Mouse (Mus musculus): ENCODE data around the gene Pdgfc. TPM values are rescaled to one million over a fixed set of nuclear protein-coding genes. Genes with fewer than 3 reads are reported as not detected.

The Pdgfc gene
- polyA plus RNA-seq, 1 experiment, result 2.5 TPM

GRCm38 (mm10) chr3:81022845-81023244 lies 13.4 kb upstream of the Pdgfc start:
- H3K27ac ChIP-seq (ENCODE audit: insufficient read depth, low read depth, low read length), result no peak overlapping the region
- TF ChIP-seq POLR2A (IDR thresholded peaks at IDR 0.05; ENCODE audit: low read depth, low read length) (no peak), CTCF (IDR thresholded peaks at IDR 0.05; ENCODE audit: extremely low read depth, insufficient read length, insufficient replicate concordance, low read depth, low read length) (no peak)
- 78% methylated on average over 1 of the region's 1 CpGs for WGBS
- H3K27me3 ChIP-seq (ENCODE audit: control insufficient read depth, insufficient read depth, low read length), result no peaks in the 10 kb centered on the region
- H3K4me3 ChIP-seq (ENCODE audit: low read depth, low read length), result no peak overlapping the region
- H3K4me1 ChIP-seq (ENCODE audit: control insufficient read depth, insufficient read depth, insufficient read length, low read length), result peaks cover 12% of the 10 kb centered on the region
- H3K36me3 ChIP-seq (ENCODE audit: control insufficient read depth, insufficient read depth, low read length), result no peaks in the 10 kb centered on the region

GRCm38 (mm10) chr3:81023568-81023967 lies 12.6 kb upstream of the Pdgfc start:
- peaks cover 8% of the 10 kb centered on the region for H3K4me1 ChIP-seq (ENCODE audit: control insufficient read depth, insufficient read depth, insufficient read length, low read length)
- H3K27me3 ChIP-seq (ENCODE audit: control insufficient read depth, insufficient read depth, low read length), result no peaks in the 10 kb centered on the region
- H3K36me3 ChIP-seq (ENCODE audit: control insufficient read depth, insufficient read depth, low read length), result no peaks in the 10 kb centered on the region
- 74% methylated on average over 1 of the region's 1 CpGs for WGBS
- no peak overlapping the region for H3K27ac ChIP-seq (ENCODE audit: insufficient read depth, low read depth, low read length)
- TF ChIP-seq POLR2A (IDR thresholded peaks at IDR 0.05; ENCODE audit: low read depth, low read length), result no peak
- TF ChIP-seq CTCF (IDR thresholded peaks at IDR 0.05; ENCODE audit: extremely low read depth, insufficient read length, insufficient replicate concordance, low read depth, low read length), result no peak
- H3K4me3 ChIP-seq (ENCODE audit: low read depth, low read length), result no peak overlapping the region

- TF ChIP-seq POLR2A (IDR thresholded peaks at IDR 0.05; ENCODE audit: low read depth, low read length) (no peak), CTCF (IDR thresholded peaks at IDR 0.05; ENCODE audit: extremely low read depth, insufficient read length, insufficient replicate concordance, low read depth, low read length) (no peak)
- Histone ChIP-seq H3K4me3 (ENCODE audit: low read depth, low read length) (no peak overlapping the region), H3K36me3 (ENCODE audit: control insufficient read depth, insufficient read depth, low read length) (no peaks in the 10 kb centered on the region), H3K27ac (ENCODE audit: insufficient read depth, low read depth, low read length) (no peak overlapping the region), H3K4me1 (ENCODE audit: control insufficient read depth, insufficient read depth, insufficient read length, low read length) (peaks cover 6% of the 10 kb centered on the region), H3K27me3 (ENCODE audit: control insufficient read depth, insufficient read depth, low read length) (no peaks in the 10 kb centered on the region)
- WGBS, result 67% methylated on average over 9 of the region's 9 CpGs
Measured at GRCm38 (mm10) chr3:81025568-81026213, 10.5 kb upstream of the Pdgfc start.

GRCm38 (mm10) chr3:81028361-81028760 lies 7.9 kb upstream of the Pdgfc start:
- 80% methylated on average over 3 of the region's 3 CpGs for WGBS
- Histone ChIP-seq H3K4me3 (ENCODE audit: low read depth, low read length) (no peak overlapping the region), H3K27ac (ENCODE audit: insufficient read depth, low read depth, low read length) (no peak overlapping the region), H3K4me1 (ENCODE audit: control insufficient read depth, insufficient read depth, insufficient read length, low read length) (no peaks in the 10 kb centered on the region), H3K27me3 (ENCODE audit: control insufficient read depth, insufficient read depth, low read length) (no peaks in the 10 kb centered on the region), H3K36me3 (ENCODE audit: control insufficient read depth, insufficient read depth, low read length) (no peaks in the 10 kb centered on the region)
- no peak for TF ChIP-seq CTCF (IDR thresholded peaks at IDR 0.05; ENCODE audit: extremely low read depth, insufficient read length, insufficient replicate concordance, low read depth, low read length)

- WGBS, result 59% methylated on average over 4 of the region's 4 CpGs
- TF ChIP-seq POLR2A (IDR thresholded peaks at IDR 0.05; ENCODE audit: low read depth, low read length) (no peak), CTCF (IDR thresholded peaks at IDR 0.05; ENCODE audit: extremely low read depth, insufficient read length, insufficient replicate concordance, low read depth, low read length) (no peak)
Measured at GRCm38 (mm10) chr3:81029321-81029720, 6.9 kb upstream of the Pdgfc start.

GRCm38 (mm10) chr3:81029909-81030308 lies 6.3 kb upstream of the Pdgfc start:
- 81% methylated on average over 3 of the region's 3 CpGs for WGBS
- Histone ChIP-seq H3K4me1 (ENCODE audit: control insufficient read depth, insufficient read depth, insufficient read length, low read length) (no peaks in the 10 kb centered on the region), H3K27ac (ENCODE audit: insufficient read depth, low read depth, low read length) (no peak overlapping the region), H3K36me3 (ENCODE audit: control insufficient read depth, insufficient read depth, low read length) (no peaks in the 10 kb centered on the region), H3K27me3 (ENCODE audit: control insufficient read depth, insufficient read depth, low read length) (no peaks in the 10 kb centered on the region), H3K4me3 (ENCODE audit: low read depth, low read length) (no peak overlapping the region)
- TF ChIP-seq POLR2A (IDR thresholded peaks at IDR 0.05; ENCODE audit: low read depth, low read length), result no peak
- TF ChIP-seq CTCF (IDR thresholded peaks at IDR 0.05; ENCODE audit: extremely low read depth, insufficient read length, insufficient replicate concordance, low read depth, low read length), result no peak

More at GRCm38 (mm10) chr3:81029321-81029720, 6.9 kb upstream of the Pdgfc start:
- no peak overlapping the region for H3K4me3 ChIP-seq (ENCODE audit: low read depth, low read length)
- H3K4me1 ChIP-seq (ENCODE audit: control insufficient read depth, insufficient read depth, insufficient read length, low read length), result no peaks in the 10 kb centered on the region
- no peaks in the 10 kb centered on the region for H3K36me3 ChIP-seq (ENCODE audit: control insufficient read depth, insufficient read depth, low read length)
- no peak overlapping the region for H3K27ac ChIP-seq (ENCODE audit: insufficient read depth, low read depth, low read length)
- H3K27me3 ChIP-seq (ENCODE audit: control insufficient read depth, insufficient read depth, low read length), result no peaks in the 10 kb centered on the region

- no peak overlapping the region for H3K27ac ChIP-seq (ENCODE audit: insufficient read depth, low read depth, low read length)
- TF ChIP-seq POLR2A (IDR thresholded peaks at IDR 0.05; ENCODE audit: low read depth, low read length) (no peak), CTCF (IDR thresholded peaks at IDR 0.05; ENCODE audit: extremely low read depth, insufficient read length, insufficient replicate concordance, low read depth, low read length) (no peak)
- no peaks in the 10 kb centered on the region for H3K27me3 ChIP-seq (ENCODE audit: control insufficient read depth, insufficient read depth, low read length)
- H3K4me3 ChIP-seq (ENCODE audit: low read depth, low read length), result no peak overlapping the region
- H3K4me1 ChIP-seq (ENCODE audit: control insufficient read depth, insufficient read depth, insufficient read length, low read length), result no peaks in the 10 kb centered on the region
- no peaks in the 10 kb centered on the region for H3K36me3 ChIP-seq (ENCODE audit: control insufficient read depth, insufficient read depth, low read length)
- WGBS, result 87% methylated on average over 2 of the region's 2 CpGs
Measured at GRCm38 (mm10) chr3:81030311-81030710, 5.9 kb upstream of the Pdgfc start.
